Mouse (Mus musculus): ENCODE results near the gene A530064D06Rik. TPM values are rescaled to one million over a fixed set of nuclear protein-coding genes. Genes with fewer than 3 reads are reported as not detected.
"Not testable (repeated sequence)": the region's sequence is repeated elsewhere in the genome, so short reads cannot be mapped to it uniquely, and the experiment has no call there.

A530064D06Rik gene
- not detected in 2 replicates for polyA plus RNA-seq (2016; fragmentation: Nextera tagmentation; extraction: Ambion mirVana)

DNA sequence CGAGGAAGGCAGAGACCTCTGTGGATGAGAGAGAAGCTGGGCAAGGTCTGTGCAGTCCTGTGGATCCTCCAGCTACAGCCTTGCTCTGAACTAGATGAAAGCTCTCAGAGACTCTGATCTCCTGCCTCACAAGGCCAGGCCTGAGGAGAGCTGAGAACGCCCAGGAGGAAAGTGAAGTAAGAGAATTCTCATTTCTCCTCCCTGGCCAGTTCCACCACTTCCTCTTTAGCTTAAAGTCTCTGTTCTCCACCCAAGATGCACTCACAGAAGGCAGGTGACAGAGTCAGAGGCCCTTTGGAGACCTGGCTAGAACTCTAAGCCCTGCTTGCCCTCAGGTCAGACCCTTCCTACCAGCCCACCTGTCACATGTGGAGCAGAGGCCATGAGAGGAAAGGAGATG lies at the start of gene A530064D06Rik:
TSS of gene A530064D06Rik (minus strand) at position 173 of the 400 bp plus-strand sequence.
- not testable (repeated sequence) for H3K9me3 ChIP-seq (replicated peaks); H3K4me3 ChIP-seq; H3K27ac ChIP-seq; H3K36me3 ChIP-seq; H3K4me1 ChIP-seq; DNase-seq (ENCODE audit: low spot score); H3K27me3 ChIP-seq (ENCODE audit: low read depth, poor library complexity, severe bottlenecking)
- WGBS, result 92% methylated on average over 2 of the region's 2 CpGs

DNA sequence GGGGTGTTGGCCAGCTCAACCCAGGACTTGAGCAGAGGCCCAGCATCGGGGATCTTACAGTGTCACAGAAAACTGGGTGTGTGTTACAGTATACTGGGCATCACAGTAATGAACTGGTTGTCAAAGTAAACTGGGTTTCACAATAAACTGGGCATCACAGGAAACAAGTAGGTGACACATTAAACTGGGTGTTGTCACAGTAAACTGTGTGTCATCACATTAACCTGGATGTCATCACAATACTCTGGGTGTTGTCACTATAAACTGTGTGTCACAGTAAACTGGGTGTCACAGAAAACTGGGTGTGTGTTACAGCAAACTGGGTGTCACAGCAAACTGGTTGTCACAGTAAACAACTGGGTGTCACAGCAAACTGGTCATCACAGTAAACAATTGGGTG lies 48.4 kb upstream of the A530064D06Rik start:
- Histone ChIP-seq H3K27ac (no peak overlapping the region), H3K9me3 (replicated peaks) (no peaks in the 10 kb centered on the region), H3K27me3 (ENCODE audit: low read depth, poor library complexity, severe bottlenecking) (no peaks in the 10 kb centered on the region), H3K4me3 (no peak overlapping the region), H3K36me3 (no peaks in the 10 kb centered on the region), H3K4me1 (no peaks in the 10 kb centered on the region)
- DNase-seq (ENCODE audit: low spot score), result no peak
- WGBS, result 94% methylated on average over 1 of the region's 1 CpGs

GRCm38 (mm10) chr17:48213511-48213910 lies 46.4 kb upstream of the A530064D06Rik start:
- H3K27ac ChIP-seq, result no peak overlapping the region
- H3K4me1 ChIP-seq, result no peaks in the 10 kb centered on the region
- WGBS, result 82% methylated on average over 5 of the region's 5 CpGs
- DNase-seq (ENCODE audit: low spot score), result no peak
- H3K4me3 ChIP-seq, result no peak overlapping the region
- no peaks in the 10 kb centered on the region for H3K36me3 ChIP-seq
- H3K27me3 ChIP-seq (ENCODE audit: low read depth, poor library complexity, severe bottlenecking), result no peaks in the 10 kb centered on the region
- H3K9me3 ChIP-seq (replicated peaks), result no peaks in the 10 kb centered on the region

DNA sequence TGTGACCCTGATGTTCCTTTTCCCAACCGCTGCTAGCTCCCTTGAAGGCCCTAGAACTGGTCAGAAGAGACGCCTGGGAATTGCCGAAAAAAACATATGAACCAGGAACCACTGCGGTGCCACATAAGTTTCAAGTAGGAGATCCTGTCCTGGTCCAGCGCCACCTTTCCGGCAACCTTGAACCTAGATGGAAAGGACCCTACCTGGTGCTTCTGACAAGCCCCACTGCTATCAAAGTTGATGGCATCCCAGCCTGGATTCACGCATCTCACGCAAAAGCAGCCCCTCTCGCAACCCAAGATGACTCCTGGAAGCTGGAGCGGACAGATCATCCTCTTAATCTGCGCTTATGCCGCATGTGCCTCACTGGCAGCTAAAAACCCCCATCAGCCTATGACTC lies 45.5 kb upstream of the A530064D06Rik start:
- Histone ChIP-seq H3K27ac (no peak overlapping the region), H3K9me3 (replicated peaks) (no peaks in the 10 kb centered on the region), H3K36me3 (no peaks in the 10 kb centered on the region), H3K4me3 (no peak overlapping the region), H3K4me1 (no peaks in the 10 kb centered on the region), H3K27me3 (ENCODE audit: low read depth, poor library complexity, severe bottlenecking) (no peaks in the 10 kb centered on the region)
- WGBS, result 93% methylated on average over 12 of the region's 12 CpGs
- no peak for DNase-seq (ENCODE audit: low spot score)

GRCm38 (mm10) chr17:48203086-48203485 lies 36.0 kb upstream of the A530064D06Rik start:
- H3K27me3 ChIP-seq (ENCODE audit: low read depth, poor library complexity, severe bottlenecking), result no peaks in the 10 kb centered on the region
- 0 out of 2 replicates have a peak, but pooled peaks cover 4% of the 10 kb centered on the region for H3K9me3 ChIP-seq (replicated peaks)
- no peaks in the 10 kb centered on the region for H3K36me3 ChIP-seq
- WGBS, result 94% methylated on average over 12 of the region's 12 CpGs
- H3K4me1 ChIP-seq, result no peaks in the 10 kb centered on the region
- no peak for DNase-seq (ENCODE audit: low spot score)
- no peak overlapping the region for H3K27ac ChIP-seq
- no peak overlapping the region for H3K4me3 ChIP-seq

DNA sequence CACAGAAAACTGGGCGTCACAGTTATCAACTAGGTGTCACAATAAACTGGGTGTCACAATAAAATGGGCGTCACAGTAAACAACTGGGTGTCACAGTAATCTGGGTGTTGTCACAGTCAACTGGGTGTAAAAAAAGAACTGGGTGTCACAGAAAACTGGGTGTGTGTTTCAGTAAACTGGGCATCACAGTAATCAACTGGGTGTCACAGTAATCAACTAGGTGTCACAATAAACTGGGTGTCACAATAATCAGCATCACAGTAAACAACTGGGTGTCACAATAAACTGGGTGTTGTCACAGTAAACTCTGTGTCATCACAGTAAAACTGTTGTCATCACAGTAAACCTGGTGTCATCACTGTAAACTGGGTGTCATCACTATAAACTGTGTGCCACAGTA lies 25.3 kb upstream of the A530064D06Rik start:
- no peaks in the 10 kb centered on the region for H3K36me3 ChIP-seq
- 68% methylated on average over 2 of the region's 2 CpGs for WGBS
- no peaks in the 10 kb centered on the region for H3K27me3 ChIP-seq (ENCODE audit: low read depth, poor library complexity, severe bottlenecking)

GRCm38 (mm10) chr17:48185252-48185651 lies 18.2 kb upstream of the A530064D06Rik start:
- Histone ChIP-seq H3K36me3 (no peaks in the 10 kb centered on the region), H3K9me3 (replicated peaks) (no peaks in the 10 kb centered on the region), H3K4me1 (no peaks in the 10 kb centered on the region), H3K27ac (no peak overlapping the region), H3K4me3 (no peak overlapping the region), H3K27me3 (ENCODE audit: low read depth, poor library complexity, severe bottlenecking) (no peaks in the 10 kb centered on the region)
- no peak for DNase-seq (ENCODE audit: low spot score)
- 87% methylated on average over 5 of the region's 5 CpGs for WGBS

More for the DNA sequence above, 25.3 kb upstream of the A530064D06Rik start:
- DNase-seq (ENCODE audit: low spot score), result no peak
- Histone ChIP-seq H3K4me1 (no peaks in the 10 kb centered on the region), H3K9me3 (replicated peaks) (no peaks in the 10 kb centered on the region), H3K4me3 (no peak overlapping the region), H3K27ac (no peak overlapping the region)

GRCm38 (mm10) chr17:48157382-48158076 lies 9.5 kb downstream of the A530064D06Rik start:
- DNase-seq (ENCODE audit: low spot score), result no peak
- no peak overlapping the region for H3K4me3 ChIP-seq
- H3K4me1 ChIP-seq, result no peaks in the 10 kb centered on the region
- no peak overlapping the region for H3K27ac ChIP-seq
- WGBS, result 58% methylated on average over 1 of the region's 1 CpGs
- H3K36me3 ChIP-seq, result no peaks in the 10 kb centered on the region
- 0 out of 2 replicates have a peak, but pooled peaks cover 2% of the 10 kb centered on the region for H3K9me3 ChIP-seq (replicated peaks)
- no peaks in the 10 kb centered on the region for H3K27me3 ChIP-seq (ENCODE audit: low read depth, poor library complexity, severe bottlenecking)

DNA sequence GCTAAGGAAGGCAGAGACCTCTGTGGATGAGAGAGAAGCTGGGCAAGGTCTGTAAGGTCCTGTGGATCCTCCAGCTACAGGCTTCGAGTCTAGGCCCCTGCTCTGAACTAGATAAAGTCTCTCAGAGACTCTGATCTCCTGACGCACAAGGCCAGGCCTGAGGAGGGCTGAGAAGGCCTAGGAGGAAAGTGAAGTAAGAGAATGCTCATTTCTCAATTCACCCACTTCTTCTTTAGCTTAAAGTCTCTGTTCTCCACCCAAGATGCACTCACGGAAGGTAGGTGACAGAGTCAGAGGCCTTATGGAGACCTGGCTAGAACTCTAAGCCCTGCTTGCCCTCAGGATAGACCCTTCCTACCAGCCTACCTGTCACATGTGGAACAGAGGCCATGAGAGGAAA lies 21.0 kb downstream of the A530064D06Rik start, which contains the start of gene 9830107B12Rik:
TSS of gene 9830107B12Rik (minus strand) at position 149 of the 400 bp plus-strand sequence.
- Histone ChIP-seq H3K27ac (no peak within 1 kb of the TSS), H3K36me3 (no peaks in the 10 kb centered on the region), H3K27me3 (ENCODE audit: low read depth, poor library complexity, severe bottlenecking) (no peaks in the 10 kb centered on the region), H3K9me3 (replicated peaks) (0 out of 2 replicates have a peak, but pooled peaks cover 2% of the 10 kb centered on the region), H3K4me1 (no peaks in the 10 kb centered on the region), H3K4me3 (no peak within 1 kb of the TSS)
- WGBS, result 82% methylated on average over 3 of the region's 3 CpGs
- DNase-seq (ENCODE audit: low spot score), result no peak

- 89% methylated on average over 2 of the region's 2 CpGs for WGBS
- Histone ChIP-seq H3K27ac (no peak overlapping the region), H3K36me3 (no peaks in the 10 kb centered on the region), H3K27me3 (ENCODE audit: low read depth, poor library complexity, severe bottlenecking) (no peaks in the 10 kb centered on the region), H3K9me3 (replicated peaks) (no peaks in the 10 kb centered on the region), H3K4me1 (no peaks in the 10 kb centered on the region), H3K4me3 (no peak overlapping the region)
- no peak for DNase-seq (ENCODE audit: low spot score)
Observed at GRCm38 (mm10) chr17:48132810-48133209, 34.3 kb downstream of the A530064D06Rik start.

DNA sequence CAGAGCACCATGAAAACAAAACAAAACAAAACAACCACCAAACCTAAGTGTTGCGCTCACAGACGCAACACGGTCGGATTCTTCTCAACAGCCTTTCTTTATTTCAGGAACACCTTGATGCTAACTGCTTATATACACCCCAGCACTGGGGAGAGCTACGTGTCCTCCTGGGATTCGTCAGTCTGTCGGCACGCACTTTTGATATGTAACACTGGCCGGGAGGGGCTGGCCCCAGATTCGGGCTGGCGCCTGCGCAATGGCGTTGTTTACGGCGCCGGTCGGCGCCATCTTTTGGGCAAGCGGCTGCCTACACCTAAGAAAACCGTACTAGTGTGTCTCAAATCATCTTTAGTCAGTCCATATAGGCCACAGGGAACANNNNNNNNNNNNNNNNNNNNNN lies 46.6 kb downstream of the A530064D06Rik start:
- 91% methylated on average over 20 of the region's 20 CpGs for WGBS
- H3K36me3 ChIP-seq, result no peaks in the 10 kb centered on the region
- H3K27me3 ChIP-seq (ENCODE audit: low read depth, poor library complexity, severe bottlenecking), result no peaks in the 10 kb centered on the region
- H3K9me3 ChIP-seq (replicated peaks), result no peaks in the 10 kb centered on the region
- H3K4me3 ChIP-seq, result no peak overlapping the region
- no peak overlapping the region for H3K27ac ChIP-seq
- no peak for DNase-seq (ENCODE audit: low spot score)
- H3K4me1 ChIP-seq, result no peaks in the 10 kb centered on the region

DNA sequence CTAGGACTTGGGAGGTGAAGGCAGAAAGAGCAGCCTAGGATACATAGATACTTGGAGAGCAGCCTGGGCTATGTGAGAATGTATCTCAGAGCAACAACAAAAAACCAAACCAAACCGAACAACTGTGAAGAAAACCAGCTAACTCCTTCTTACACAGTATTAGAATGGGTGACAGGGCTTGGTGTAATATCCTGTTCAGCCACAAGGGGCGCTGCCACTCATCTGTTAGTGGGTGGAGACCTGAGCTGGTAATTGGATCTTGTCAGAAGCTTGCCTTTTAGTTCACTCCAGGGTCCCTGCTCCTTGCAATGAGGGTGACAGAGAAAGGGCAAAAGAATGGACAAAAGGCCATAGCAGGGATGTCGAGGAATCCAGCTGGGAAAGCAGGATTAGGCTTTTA lies 47.4 kb downstream of the A530064D06Rik start:
- Histone ChIP-seq H3K27me3 (ENCODE audit: low read depth, poor library complexity, severe bottlenecking) (no peaks in the 10 kb centered on the region), H3K9me3 (replicated peaks) (no peaks in the 10 kb centered on the region), H3K36me3 (no peaks in the 10 kb centered on the region), H3K4me1 (no peaks in the 10 kb centered on the region), H3K27ac (no peak overlapping the region), H3K4me3 (no peak overlapping the region)
- 26% methylated on average over 3 of the region's 3 CpGs for WGBS
- peak; percentile 89 for DNase-seq (ENCODE audit: low spot score)

GRCm38 (mm10) chr17:48118570-48118969 lies 48.5 kb downstream of the A530064D06Rik start:
- H3K4me1 ChIP-seq, result no peaks in the 10 kb centered on the region
- H3K9me3 ChIP-seq (replicated peaks), result no peaks in the 10 kb centered on the region
- no peak overlapping the region for H3K4me3 ChIP-seq
- DNase-seq (ENCODE audit: low spot score), result no peak
- H3K36me3 ChIP-seq, result no peaks in the 10 kb centered on the region
- no peak overlapping the region for H3K27ac ChIP-seq
- no peaks in the 10 kb centered on the region for H3K27me3 ChIP-seq (ENCODE audit: low read depth, poor library complexity, severe bottlenecking)
- WGBS, result 76% methylated on average over 1 of the region's 1 CpGs
